Mouse (Mus musculus): ENCODE results near the gene Ccdc24. TPM values are rescaled to one million over a fixed set of nuclear protein-coding genes. Genes with fewer than 3 reads are reported as not detected.

The Ccdc24 gene
- polyA plus RNA-seq, 1 experiment from 2014 or later = 1.8 TPM

- Histone ChIP-seq H3K9me3 (no peaks in the 10 kb centered on the region), H3K36me3 (peaks cover 37% of the 10 kb centered on the region), H3K4me3 (peak overlapping the region; percentile 76; the same call in 1 of the 2 replicates), H3K27ac (no peak overlapping the region), H3K4me1 (peaks cover 18% of the 10 kb centered on the region), H3K27me3 (no peaks in the 10 kb centered on the region), H3K4me2 (replicated peaks) (peak overlapping the region; percentile 87), H3K9ac (no peak overlapping the region)
- 85% methylated on average over 8 of the region's 8 CpGs for WGBS
- ATAC-seq (ENCODE audit: insufficient number of reproducible peaks, insufficient read depth, low FRiP score, low TSS enrichment) = no peak
Observed at GRCm38 (mm10) chr4:117890750-117891149, 18.4 kb upstream of the Ccdc24 start.

- 90% methylated on average over 14 of the region's 14 CpGs for WGBS
- Histone ChIP-seq H3K36me3 (peaks cover 36% of the 10 kb centered on the region), H3K9ac (no peak overlapping the region)
Observed at GRCm38 (mm10) chr4:117890031-117890430, 17.7 kb upstream of the Ccdc24 start.

GRCm38 (mm10) chr4:117889471-117889870 lies 17.1 kb upstream of the Ccdc24 start:
- Histone ChIP-seq H3K4me1 (peaks cover 19% of the 10 kb centered on the region), H3K9ac (no peak overlapping the region), H3K9me3 (no peaks in the 10 kb centered on the region), H3K4me2 (replicated peaks) (no peak overlapping the region), H3K27me3 (no peaks in the 10 kb centered on the region), H3K36me3 (peaks cover 35% of the 10 kb centered on the region), H3K27ac (no peak overlapping the region), H3K4me3 (no peak overlapping the region)
- 90% methylated on average over 15 of the region's 15 CpGs for WGBS
- ATAC-seq (ENCODE audit: insufficient number of reproducible peaks, insufficient read depth, low FRiP score, low TSS enrichment) = no peak

More at GRCm38 (mm10) chr4:117890031-117890430, 17.7 kb upstream of the Ccdc24 start:
- Histone ChIP-seq H3K27ac (no peak overlapping the region), H3K9me3 (no peaks in the 10 kb centered on the region), H3K27me3 (no peaks in the 10 kb centered on the region), H3K4me2 (replicated peaks) (no peak overlapping the region), H3K4me3 (no peak overlapping the region), H3K4me1 (peaks cover 18% of the 10 kb centered on the region)
- ATAC-seq (ENCODE audit: insufficient number of reproducible peaks, insufficient read depth, low FRiP score, low TSS enrichment) = no peak

- H3K36me3 ChIP-seq = peaks cover 30% of the 10 kb centered on the region
- H3K4me3 ChIP-seq = no peak overlapping the region
- no peaks in the 10 kb centered on the region for H3K27me3 ChIP-seq
- no peak overlapping the region for H3K27ac ChIP-seq
- no peaks in the 10 kb centered on the region for H3K9me3 ChIP-seq
- no peak overlapping the region for H3K9ac ChIP-seq
- 76% methylated on average over 2 of the region's 2 CpGs for WGBS
- ATAC-seq (ENCODE audit: insufficient number of reproducible peaks, insufficient read depth, low FRiP score, low TSS enrichment) = no peak
- peak overlapping the region; percentile 96; the same call in 1 of the 2 replicates for H3K4me2 ChIP-seq (replicated peaks)
- peaks cover 28% of the 10 kb centered on the region for H3K4me1 ChIP-seq
Observed at GRCm38 (mm10) chr4:117887920-117888319, 15.6 kb upstream of the Ccdc24 start.

- H3K4me1 ChIP-seq = peaks cover 32% of the 10 kb centered on the region
- no peak within 1 kb of the TSS for H3K27ac ChIP-seq
- peak within 1 kb of the TSS; percentile 80 for H3K9ac ChIP-seq
- under 1% methylated on average over 35 of the region's 37 CpGs for WGBS
- peak; percentile 84 for ATAC-seq (ENCODE audit: insufficient number of reproducible peaks, insufficient read depth, low FRiP score, low TSS enrichment)
- H3K27me3 ChIP-seq = no peaks in the 10 kb centered on the region
- peak within 1 kb of the TSS; percentile 90 for H3K4me3 ChIP-seq
- peak within 1 kb of the TSS; percentile 96 for H3K4me2 ChIP-seq (replicated peaks)
- no peaks in the 10 kb centered on the region for H3K9me3 ChIP-seq
- peaks cover 30% of the 10 kb centered on the region for H3K36me3 ChIP-seq
Observed at GRCm38 (mm10) chr4:117887133-117887532, 14.8 kb upstream of the Ccdc24 start, which contains the start of gene Atp6v0b. Gene Atp6v0b (minus strand): TSS chr4:117887333.

GRCm38 (mm10) chr4:117886644-117887043 lies 14.3 kb upstream of the Ccdc24 start:
- Histone ChIP-seq H3K4me3 (peak overlapping the region; percentile 90), H3K9me3 (no peaks in the 10 kb centered on the region), H3K27ac (no peak overlapping the region), H3K36me3 (peaks cover 30% of the 10 kb centered on the region), H3K27me3 (no peaks in the 10 kb centered on the region), H3K9ac (peak overlapping the region; percentile 80), H3K4me2 (replicated peaks) (peak overlapping the region; percentile 96), H3K4me1 (peaks cover 34% of the 10 kb centered on the region)
- no peak for ATAC-seq (ENCODE audit: insufficient number of reproducible peaks, insufficient read depth, low FRiP score, low TSS enrichment)
- 5% methylated on average over 15 of the region's 24 CpGs for WGBS

- peak overlapping the region; percentile 96 for H3K4me2 ChIP-seq (replicated peaks)
- H3K27me3 ChIP-seq = no peaks in the 10 kb centered on the region
- peaks cover 29% of the 10 kb centered on the region for H3K4me1 ChIP-seq
- no peak for ATAC-seq (ENCODE audit: insufficient number of reproducible peaks, insufficient read depth, low FRiP score, low TSS enrichment)
- H3K9ac ChIP-seq = peak overlapping the region; percentile 80; the same call in 1 of the 2 replicates
- H3K27ac ChIP-seq = no peak overlapping the region
- no peaks in the 10 kb centered on the region for H3K9me3 ChIP-seq
- WGBS = 81% methylated on average over 9 of the region's 9 CpGs
- H3K36me3 ChIP-seq = peaks cover 30% of the 10 kb centered on the region
- H3K4me3 ChIP-seq = peak overlapping the region; percentile 90
Observed at GRCm38 (mm10) chr4:117885994-117886393, 13.6 kb upstream of the Ccdc24 start.

GRCm38 (mm10) chr4:117885093-117885492 lies 12.7 kb upstream of the Ccdc24 start:
- Histone ChIP-seq H3K9me3 (no peaks in the 10 kb centered on the region), H3K4me1 (peaks cover 27% of the 10 kb centered on the region), H3K27ac (no peak overlapping the region), H3K9ac (no peak overlapping the region), H3K27me3 (no peaks in the 10 kb centered on the region), H3K4me3 (no peak overlapping the region), H3K36me3 (peaks cover 26% of the 10 kb centered on the region), H3K4me2 (replicated peaks) (no peak overlapping the region)
- no peak for ATAC-seq (ENCODE audit: insufficient number of reproducible peaks, insufficient read depth, low FRiP score, low TSS enrichment)
- WGBS = 95% methylated on average over 10 of the region's 10 CpGs

GRCm38 (mm10) chr4:117884146-117884545 lies 11.8 kb upstream of the Ccdc24 start:
- H3K27me3 ChIP-seq = no peaks in the 10 kb centered on the region
- peak overlapping the region; percentile 76 for H3K4me2 ChIP-seq (replicated peaks)
- no peak overlapping the region for H3K9ac ChIP-seq
- H3K9me3 ChIP-seq = no peaks in the 10 kb centered on the region
- ATAC-seq (ENCODE audit: insufficient number of reproducible peaks, insufficient read depth, low FRiP score, low TSS enrichment) = no peak
- H3K4me1 ChIP-seq = peaks cover 27% of the 10 kb centered on the region
- peaks cover 24% of the 10 kb centered on the region for H3K36me3 ChIP-seq
- H3K27ac ChIP-seq = no peak overlapping the region
- peak overlapping the region; percentile 81; the same call in 1 of the 2 replicates for H3K4me3 ChIP-seq
- WGBS = 90% methylated on average over 1 of the region's 1 CpGs

GRCm38 (mm10) chr4:117882701-117883691 lies 10.6 kb upstream of the Ccdc24 start, which contains the start of gene B4galt2:
Gene B4galt2 (minus strand): TSS chr4:117883487.
- H3K4me1 ChIP-seq = peaks cover 27% of the 10 kb centered on the region
- H3K27ac ChIP-seq = peak within 1 kb of the TSS; percentile 81
- under 1% methylated on average over 85 of the region's 103 CpGs for whole genome bisulfite sequencing
- no peaks in the 10 kb centered on the region for H3K27me3 ChIP-seq
- H3K36me3 ChIP-seq = peaks cover 29% of the 10 kb centered on the region
- H3K9me3 ChIP-seq = no peaks in the 10 kb centered on the region
- H3K9ac ChIP-seq = peak within 1 kb of the TSS; percentile 88
- peak; percentile 44 for ATAC-seq (ENCODE audit: insufficient number of reproducible peaks, insufficient read depth, low FRiP score, low TSS enrichment)
- peak within 1 kb of the TSS; percentile 76 for H3K4me2 ChIP-seq (replicated peaks)
- peak within 1 kb of the TSS; percentile 81 for H3K4me3 ChIP-seq

GRCm38 (mm10) chr4:117878703-117879102 lies 6.3 kb upstream of the Ccdc24 start:
- H3K27ac ChIP-seq = no peak overlapping the region
- no peak overlapping the region for H3K4me2 ChIP-seq (replicated peaks)
- no peaks in the 10 kb centered on the region for H3K9me3 ChIP-seq
- no peak for ATAC-seq (ENCODE audit: insufficient number of reproducible peaks, insufficient read depth, low FRiP score, low TSS enrichment)
- peaks cover 44% of the 10 kb centered on the region for H3K36me3 ChIP-seq
- no peak overlapping the region for H3K4me3 ChIP-seq
- H3K27me3 ChIP-seq = no peaks in the 10 kb centered on the region
- 76% methylated on average over 5 of the region's 5 CpGs for WGBS
- no peak overlapping the region for H3K9ac ChIP-seq
- H3K4me1 ChIP-seq = peaks cover 7% of the 10 kb centered on the region

GRCm38 (mm10) chr4:117878301-117878700 lies 5.9 kb upstream of the Ccdc24 start:
- Histone ChIP-seq H3K9ac (no peak overlapping the region), H3K27ac (no peak overlapping the region), H3K27me3 (no peaks in the 10 kb centered on the region), H3K4me2 (replicated peaks) (no peak overlapping the region), H3K4me3 (no peak overlapping the region), H3K4me1 (peaks cover 6% of the 10 kb centered on the region), H3K36me3 (peaks cover 48% of the 10 kb centered on the region), H3K9me3 (no peaks in the 10 kb centered on the region)
- no peak for ATAC-seq (ENCODE audit: insufficient number of reproducible peaks, insufficient read depth, low FRiP score, low TSS enrichment)
- 82% methylated on average over 10 of the region's 10 CpGs for WGBS

Measured in embryonic facial prominence, embryonic 12.5 days (tissue).